Mouse (Mus musculus): ENCODE measurements around the gene Dnlz.

Dnlz gene

DNA sequence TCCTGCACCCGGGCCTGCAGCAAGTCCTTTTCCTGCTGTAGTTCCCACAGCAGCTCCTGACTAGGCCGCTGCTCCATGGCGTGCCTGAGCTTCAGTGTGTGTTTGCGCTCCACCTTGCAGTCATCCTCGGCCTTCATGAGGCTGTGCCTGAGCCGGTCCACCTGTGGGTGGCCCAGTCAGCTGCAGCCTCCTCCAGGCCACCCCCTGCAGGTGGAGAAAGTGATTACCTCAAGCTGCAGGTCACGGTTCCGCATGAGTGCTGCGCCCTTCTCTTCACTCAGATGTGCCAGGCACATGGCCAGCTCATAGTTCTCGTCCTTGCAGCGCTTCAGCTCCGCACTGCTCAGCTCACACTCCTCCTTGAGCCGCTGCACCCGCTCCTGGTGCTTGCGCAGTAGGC is 5.6 kb upstream of the Dnlz start:
- DNase-seq (ENCODE audit: extremely low read depth, low read depth): no peak

DNA sequence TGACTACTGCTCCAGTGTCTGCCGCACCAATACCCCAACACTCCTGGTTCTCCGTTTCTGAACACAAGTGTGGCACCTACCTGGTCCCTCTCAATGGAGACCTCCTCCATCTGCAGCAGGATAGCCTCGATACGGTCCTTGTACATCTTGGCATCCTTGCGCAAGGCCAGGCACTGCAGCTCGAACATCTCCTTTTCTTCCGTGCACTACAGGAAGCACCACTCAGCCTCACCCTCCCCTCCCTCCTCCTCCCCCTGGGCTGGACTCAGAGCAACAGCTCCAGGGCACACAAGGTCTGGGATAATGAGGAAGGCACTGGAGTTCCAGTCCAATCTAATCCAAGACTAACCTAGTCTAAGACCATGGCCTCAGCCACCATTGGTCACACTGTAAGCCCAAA is 4.8 kb upstream of the Dnlz start:
- DNase-seq (ENCODE audit: extremely low read depth, low read depth): no peak

DNA sequence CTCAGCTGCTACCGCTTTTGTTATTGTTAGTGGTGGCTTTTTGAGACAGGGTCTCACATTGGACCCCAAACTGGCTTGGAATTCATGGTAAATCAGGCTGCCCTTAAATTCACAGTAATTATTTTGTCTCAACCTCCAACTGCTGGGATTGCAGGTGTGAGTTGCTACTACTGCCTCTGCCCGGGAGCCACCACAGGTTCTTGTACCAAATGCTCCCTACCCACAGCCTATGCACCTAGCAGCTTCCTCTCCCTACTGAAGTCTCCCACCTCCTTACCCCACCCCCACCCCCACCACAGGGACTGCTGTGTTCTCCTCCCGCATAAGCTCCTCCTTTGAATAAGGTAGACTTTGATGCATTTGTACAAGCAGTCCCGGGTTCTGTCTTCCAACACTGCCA is 4.3 kb upstream of the Dnlz start:
- DNase-seq (ENCODE audit: extremely low read depth, low read depth): no peak

DNA sequence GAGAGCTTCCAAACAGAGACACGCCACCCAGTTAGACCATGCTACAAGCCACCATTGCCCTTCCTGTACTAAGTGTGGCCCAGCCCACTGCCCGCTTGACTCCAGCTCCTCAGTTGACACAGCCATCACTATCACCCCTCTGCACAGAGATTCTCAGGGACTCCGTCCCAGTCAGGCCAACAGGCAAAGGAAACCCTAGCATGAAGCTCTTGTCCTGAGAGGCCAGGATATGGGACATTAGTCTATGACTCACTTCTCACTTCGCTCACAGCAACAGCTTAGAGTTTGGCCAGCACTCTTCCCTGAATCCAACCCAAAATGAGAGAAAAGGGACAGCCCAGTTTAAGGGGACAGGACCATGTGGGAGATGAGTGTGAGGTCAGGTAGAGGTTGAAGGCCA is 2.5 kb upstream of the Dnlz start:
- DNase-seq (ENCODE audit: extremely low read depth, low read depth): no peak

DNA sequence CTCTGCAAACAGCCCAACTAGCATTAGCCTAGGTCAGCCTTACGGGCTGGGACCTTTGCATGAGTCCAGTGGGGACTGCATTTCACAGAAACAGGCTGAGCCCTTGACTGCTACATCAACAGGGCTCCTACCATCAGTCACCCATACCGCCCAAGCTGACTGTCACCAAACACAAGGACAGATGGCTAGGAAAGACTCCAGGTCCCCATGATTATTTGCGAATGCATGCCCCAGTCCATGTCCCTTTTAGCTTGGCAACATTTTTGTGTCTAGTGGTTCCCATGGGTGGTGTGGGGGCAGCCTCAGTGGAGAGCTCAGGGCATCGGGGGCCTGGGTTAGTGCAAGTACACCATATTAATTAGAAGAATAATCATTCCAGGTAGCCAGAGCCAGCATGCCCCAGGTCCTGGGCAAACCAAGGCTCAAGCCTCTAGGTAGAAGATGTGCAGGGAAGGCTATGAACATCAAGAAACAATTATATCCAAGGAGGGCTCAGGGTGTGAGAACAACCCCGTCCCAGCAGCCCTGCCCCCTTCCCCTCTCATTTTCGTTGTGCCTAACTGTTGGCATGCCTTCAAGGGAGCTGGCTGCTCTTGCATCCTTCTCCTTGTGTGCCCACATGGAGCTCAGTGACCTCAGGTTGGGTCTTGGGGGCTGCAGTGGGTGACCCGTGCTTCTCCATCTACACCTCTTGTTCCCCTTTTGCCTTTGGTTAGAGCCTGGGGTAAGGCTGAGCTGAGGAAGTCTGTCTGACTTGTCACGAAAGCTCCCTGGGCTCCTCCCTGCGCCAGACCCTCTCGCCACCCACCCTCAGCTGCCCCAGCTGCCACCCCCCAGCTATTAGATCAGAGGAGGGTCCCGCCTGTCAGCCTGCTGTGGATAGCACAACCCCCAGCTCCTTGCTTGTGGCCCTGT is 1.4 kb upstream of the Dnlz start:
- DNase-seq (ENCODE audit: extremely low read depth, low read depth): no peak

GRCm38 (mm10) chr2:26352291-26352910 is 491 bp upstream of the Dnlz start:
- no peak for DNase-seq (ENCODE audit: extremely low read depth, low read depth)

GRCm38 (mm10) chr2:26348241-26348640 is 3.7 kb downstream of the Dnlz start:
- DNase-seq (ENCODE audit: extremely low read depth, low read depth): no peak

DNA sequence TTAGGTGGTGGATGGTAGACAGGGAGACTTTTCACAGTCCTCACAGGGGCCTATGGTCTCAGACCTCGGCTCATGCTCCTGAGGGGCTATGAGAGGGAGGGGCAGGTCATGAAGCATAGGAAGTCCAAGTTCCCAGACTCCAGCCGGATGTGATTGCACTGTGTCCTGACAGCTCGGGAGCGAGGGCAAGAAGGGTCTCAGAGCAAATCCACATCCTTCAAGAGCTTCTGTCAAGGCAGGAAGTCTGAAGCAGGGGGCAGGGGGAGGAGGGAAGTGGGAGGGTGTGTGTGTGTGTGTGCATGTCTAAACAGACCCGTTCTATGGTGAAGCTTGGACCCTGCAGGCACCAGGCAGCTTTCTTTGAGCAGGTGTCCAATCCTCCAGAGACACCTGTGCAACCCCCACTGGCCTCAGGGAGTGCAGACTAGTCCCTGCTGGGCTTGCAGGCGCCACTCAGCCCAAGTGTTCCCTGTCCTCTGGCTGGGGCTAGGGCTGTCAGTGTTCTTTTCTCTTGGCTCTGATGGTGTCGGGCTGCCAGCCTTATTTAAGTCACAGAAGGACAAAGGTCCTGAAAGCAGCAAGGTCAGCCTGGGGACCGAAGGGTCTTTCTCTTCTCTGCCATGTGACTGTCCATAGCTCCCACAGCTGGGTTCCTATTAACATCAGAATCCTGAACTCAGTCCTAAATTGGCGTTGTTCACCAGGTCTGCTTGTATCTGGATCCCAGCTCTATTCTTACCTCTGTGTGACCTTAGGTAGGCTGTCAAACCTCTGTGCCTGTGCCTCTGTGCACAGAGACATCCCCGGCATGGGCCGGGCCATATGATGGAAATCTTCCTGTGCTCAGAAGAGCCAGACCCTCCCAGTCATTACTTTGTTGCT is 9.1 kb downstream of the Dnlz start:
- no peak for DNase-seq (ENCODE audit: extremely low read depth, low read depth)

GRCm38 (mm10) chr2:26342044-26342443 is 9.9 kb downstream of the Dnlz start:
- no peak for DNase-seq (ENCODE audit: extremely low read depth, low read depth)

DNA sequence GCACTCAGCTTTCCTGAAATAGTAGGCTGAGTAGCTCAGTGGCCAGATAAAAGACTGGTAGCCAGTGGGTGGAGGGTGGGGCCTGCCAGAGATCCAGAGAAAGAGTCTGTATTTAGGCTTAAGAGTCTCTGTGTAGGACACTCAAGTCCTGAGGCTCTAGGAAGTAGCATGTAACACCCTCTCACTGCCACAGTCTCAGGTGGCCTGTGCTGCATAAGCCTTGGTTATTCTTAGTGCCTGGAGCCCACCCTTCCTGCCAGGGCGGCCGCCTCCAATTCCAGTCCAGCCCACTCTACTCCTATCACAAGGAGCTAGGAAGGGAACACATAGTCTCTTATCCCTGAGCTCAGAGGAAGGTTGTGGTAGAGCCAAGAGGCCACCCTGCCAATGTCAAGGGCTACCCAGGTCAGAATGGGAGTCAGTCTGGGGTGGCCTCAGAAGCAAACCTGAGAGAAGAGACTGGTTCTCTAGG is 10.4 kb downstream of the Dnlz start:
- no peak for DNase-seq (ENCODE audit: extremely low read depth, low read depth)

- DNase-seq (ENCODE audit: extremely low read depth, low read depth): no peak
These were observed 12.7 kb downstream of the Dnlz start for GRCm38 (mm10) chr2:26339204-26339551.

GRCm38 (mm10) chr2:26338302-26339203 is 13.4 kb downstream of the Dnlz start:
- DNase-seq (ENCODE audit: extremely low read depth, low read depth): no peak

- DNase-seq (ENCODE audit: extremely low read depth, low read depth): no peak
These were observed 21.2 kb downstream of the Dnlz start for GRCm38 (mm10) chr2:26330702-26331101.

GRCm38 (mm10) chr2:26330056-26330468 is 21.8 kb downstream of the Dnlz start:
- no peak for DNase-seq (ENCODE audit: extremely low read depth, low read depth)

DNA sequence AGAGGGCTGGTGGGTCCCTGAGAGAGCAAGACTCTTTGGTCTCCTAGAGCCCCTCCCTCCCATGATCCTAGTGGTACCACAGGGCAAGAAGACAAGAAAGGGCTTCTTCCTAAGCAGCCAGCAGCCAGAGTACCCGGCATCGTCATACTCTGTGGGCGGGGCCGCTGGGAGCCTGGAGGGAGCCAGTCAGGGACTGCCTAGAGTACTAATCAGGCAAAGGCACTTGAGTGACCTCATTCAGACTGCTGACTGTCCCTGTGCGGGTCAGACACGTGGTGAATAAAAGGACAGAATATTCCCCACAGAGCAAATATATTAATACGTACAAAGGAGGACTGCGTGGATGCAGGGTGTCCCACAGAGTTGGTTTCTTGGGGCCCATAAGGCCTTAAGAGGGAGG is 22.5 kb downstream of the Dnlz start:
- no peak for DNase-seq (ENCODE audit: extremely low read depth, low read depth)

DNA sequence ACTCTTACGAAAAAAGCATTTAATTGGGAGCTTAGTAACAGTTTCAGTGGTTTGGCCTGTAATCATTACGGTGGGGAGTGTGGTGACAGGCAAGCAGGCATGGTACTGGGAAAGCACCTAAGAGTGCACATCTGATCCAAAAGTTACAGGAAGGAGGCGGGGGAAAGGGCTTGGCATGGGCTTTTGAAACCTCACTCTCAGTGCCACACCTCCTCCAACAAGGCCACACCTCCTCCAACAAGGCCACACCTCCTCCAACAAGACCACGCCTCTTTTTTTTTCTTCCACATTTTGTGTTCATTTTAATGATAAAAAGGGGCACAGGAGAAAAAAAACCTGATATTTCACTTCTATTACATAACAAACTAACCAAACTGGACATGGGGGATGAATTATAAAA is 24.1 kb downstream of the Dnlz start:
- DNase-seq (ENCODE audit: extremely low read depth, low read depth): no peak

DNA sequence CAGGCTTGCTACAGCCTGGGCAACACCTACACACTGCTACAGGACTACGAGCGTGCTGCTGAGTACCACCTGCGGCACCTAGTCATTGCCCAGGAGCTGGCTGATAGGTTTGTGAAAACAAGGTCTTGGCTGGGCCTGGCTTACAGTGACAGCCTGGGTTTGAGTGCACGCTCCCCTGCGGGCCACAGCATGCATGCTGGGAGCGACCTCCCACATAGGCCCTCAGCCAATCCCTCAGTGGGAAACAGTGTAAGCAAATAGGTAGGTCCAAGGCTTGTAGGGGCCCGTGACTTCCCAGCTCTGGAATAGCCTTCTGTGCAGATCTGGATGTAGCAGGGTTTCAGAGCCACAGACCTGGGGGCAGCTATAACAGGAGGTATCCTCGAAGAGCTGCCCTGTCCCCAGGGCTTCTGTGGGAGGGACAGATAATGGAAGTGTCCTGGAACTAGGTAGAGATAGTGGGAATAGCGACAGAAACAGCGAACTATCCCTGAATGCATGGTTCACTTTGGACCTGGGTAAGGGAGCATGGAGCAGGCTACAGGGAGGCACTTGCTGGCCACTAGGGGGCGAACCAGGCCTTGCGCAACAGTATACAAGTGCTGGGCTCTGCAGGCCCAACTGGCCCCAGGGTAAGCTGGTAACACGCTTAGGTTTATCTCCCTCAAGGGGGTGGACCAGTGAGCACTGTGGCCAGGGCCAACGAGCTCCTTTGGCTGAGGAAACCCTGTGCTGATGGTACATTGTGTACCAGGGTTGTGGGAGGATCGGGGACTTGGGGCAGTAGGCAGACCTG is 26.3 kb downstream of the Dnlz start:
- peak; percentile 55 for DNase-seq (ENCODE audit: extremely low read depth, low read depth)

GRCm38 (mm10) chr2:26324917-26325316 is 27.0 kb downstream of the Dnlz start:
- no peak for DNase-seq (ENCODE audit: extremely low read depth, low read depth)

DNA sequence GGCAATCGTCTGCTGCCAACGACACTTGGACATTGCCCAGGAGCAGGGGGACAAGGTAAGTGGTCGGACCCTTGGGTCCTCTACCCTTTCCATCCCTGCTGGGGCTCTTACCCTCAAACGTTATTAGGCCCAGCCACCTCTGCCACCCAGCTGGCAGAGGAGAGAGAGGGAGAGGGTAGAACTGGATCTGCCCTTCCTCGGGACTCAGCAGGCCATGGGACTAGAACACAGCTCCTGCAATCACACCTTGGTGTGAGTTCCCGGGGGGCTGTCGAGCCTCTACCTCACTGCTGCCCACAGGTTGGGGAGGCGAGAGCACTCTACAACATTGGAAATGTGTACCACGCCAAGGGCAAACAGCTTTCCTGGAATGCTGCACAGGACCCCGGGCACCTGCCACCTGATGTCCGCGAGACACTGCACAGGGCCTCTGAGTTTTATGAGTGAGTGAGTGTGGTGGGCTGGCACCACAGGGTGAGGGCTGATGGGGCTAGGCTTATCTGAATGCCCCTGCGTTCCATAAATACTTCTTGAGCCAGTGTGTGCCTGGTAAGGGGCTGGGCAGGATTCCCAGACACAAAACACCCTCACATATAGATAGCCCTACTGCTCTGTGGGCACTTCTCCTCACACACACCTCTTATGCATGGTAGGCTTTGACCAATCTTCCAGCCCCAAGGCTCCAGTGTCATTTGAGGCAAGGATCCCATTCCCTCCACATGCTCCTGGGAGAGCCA is 28.2 kb downstream of the Dnlz start:
- no peak for DNase-seq (ENCODE audit: extremely low read depth, low read depth)

Data from MEL-GATA-1-ER (cell line).